Mouse (Mus musculus) embryonic facial prominence, embryonic 12.5 days (tissue): Measurements from ENCODE around the gene Jmjd8. TPM values are rescaled to one million over a fixed set of nuclear protein-coding genes. Genes with fewer than 3 reads are reported as not detected.
A peak's percentile ranks its signal among the peaks of the same experiment; 100 is the strongest.

Experiments used
- ATAC-seq: fragments of 200-750 bp; cut with Nextera tagmentation; 2 replicates; pipeline ENCODE4 v1.8.0; 2017; ENCODE audit not compliant: insufficient number of reproducible peaks, insufficient read depth, low FRiP score, low TSS enrichment
- H3K27ac ChIP-seq: fragments of 300-500 bp; sonication (generic); 2 replicates; pipeline ENCODE4 v1.5.1; 2016; ENCODE audit warnings: mild to moderate bottlenecking
- H3K27me3 ChIP-seq: fragments of 300-500 bp; sonication (generic); 2 replicates; pipeline ENCODE4 v1.6.1; 2016; ENCODE audit warnings: mild to moderate bottlenecking, moderate library complexity
- H3K36me3 ChIP-seq: fragments of 300-500 bp; sonication (generic); 2 replicates; pipeline ENCODE4 v1.6.1; 2016; ENCODE audit warnings: mild to moderate bottlenecking
- H3K4me1 ChIP-seq: fragments of 300-500 bp; sonication (generic); 2 replicates; pipeline ENCODE4 v1.6.1; 2016
- H3K4me2 ChIP-seq: fragments of 300-500 bp; sonication (generic); replicated peaks from 2 replicates; pipeline ENCODE4 v1.6.1; 2016; ENCODE audit warnings: mild to moderate bottlenecking, moderate library complexity
- H3K4me3 ChIP-seq: fragments of 300-500 bp; sonication (generic); 2 replicates; pipeline ENCODE4 v1.5.1; 2016; ENCODE audit warnings: mild to moderate bottlenecking
- H3K9ac ChIP-seq: fragments of 300-500 bp; sonication (generic); 2 replicates; pipeline ENCODE4 v1.6.1; 2016; ENCODE audit warnings: mild to moderate bottlenecking, moderate library complexity
- H3K9me3 ChIP-seq: fragments of 300-500 bp; sonication (generic); 2 replicates; pipeline ENCODE4 v1.6.1; 2016; ENCODE audit warnings: mild to moderate bottlenecking, moderate library complexity
- WGBS: fragments of 180-500 bp; shearing (Covaris S2); methylation state at CpG from one replicate; pipeline ENCODE4 v1.1.7; 2016; 5-methylcytosine and 5-hydroxymethylcytosine counted together
- polyA plus RNA-seq: library from polyadenylated mRNA; unstranded; fragments of >200 nt; fragmentation: Nextera tagmentation; extraction: Ambion mirVana; gene quantifications from 2 replicates; pipeline ENCODE4 v1.2.1, GENCODE M21; 2016

Jmjd8 gene
- polyA plus RNA-seq, 1 experiment from 2014 or later, result 57.0 TPM

GRCm38 (mm10) chr17:25843636-25844395, 15.1 kb downstream of the Jmjd8 start:
- Histone ChIP-seq H3K4me3 (peak overlapping the region; percentile 85), H3K36me3 (peaks cover 58% of the 10 kb centered on the region)
- 2% methylated on average over 38 of the region's 38 CpGs for WGBS

DNA sequence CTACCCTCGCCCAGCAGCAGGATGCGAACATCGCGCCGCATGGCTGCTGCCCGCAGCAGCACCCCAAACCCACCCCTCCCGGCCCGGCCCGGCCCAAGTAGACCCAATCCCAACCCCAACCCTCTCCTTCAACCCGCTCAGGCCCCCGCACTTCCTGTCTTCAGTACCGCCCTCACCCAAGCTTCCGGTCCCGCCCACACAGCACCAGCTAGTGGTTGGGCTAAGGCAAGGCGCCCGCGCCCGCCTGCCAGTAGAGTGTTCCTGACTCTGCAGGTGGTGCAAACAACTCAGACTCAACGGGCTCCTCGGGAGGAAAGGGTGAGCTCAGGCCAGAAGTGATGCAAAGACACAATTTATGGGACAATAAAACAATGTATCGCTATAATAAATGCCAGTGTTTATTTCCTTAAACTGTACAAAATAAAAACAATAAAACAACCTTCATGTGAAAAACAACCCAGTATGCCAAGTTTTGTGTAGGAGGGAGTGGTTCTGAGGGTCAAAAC, 15.8 kb downstream of the Jmjd8 start, which contains the start of gene Rhot2:
Rhot2 (minus strand) TSS at position 456 of the 506 bp plus-strand sequence.
- no peaks in the 10 kb centered on the region for H3K27me3 ChIP-seq
- peak; percentile 90 for ATAC-seq
- H3K9ac ChIP-seq, result peak within 1 kb of the TSS; percentile 91
- peak within 1 kb of the TSS; percentile 82 for H3K27ac ChIP-seq
- peak within 1 kb of the TSS; percentile 85 for H3K4me3 ChIP-seq
- peak within 1 kb of the TSS; percentile 91 for H3K4me2 ChIP-seq
- H3K4me1 ChIP-seq, result peaks cover 11% of the 10 kb centered on the region
- WGBS, result 1% methylated on average over 21 of the region's 21 CpGs
- H3K9me3 ChIP-seq, result no peaks in the 10 kb centered on the region
- H3K36me3 ChIP-seq, result peaks cover 56% of the 10 kb centered on the region

More at GRCm38 (mm10) chr17:25843636-25844395, 15.1 kb downstream of the Jmjd8 start:
- peaks cover 11% of the 10 kb centered on the region for H3K4me1 ChIP-seq
- H3K27me3 ChIP-seq, result no peaks in the 10 kb centered on the region
- peak overlapping the region; percentile 91 for H3K4me2 ChIP-seq
- no peaks in the 10 kb centered on the region for H3K9me3 ChIP-seq
- peak overlapping the region; percentile 82 for H3K27ac ChIP-seq
- H3K9ac ChIP-seq, result peak overlapping the region; percentile 91
- 0 out of 2 replicates have a peak, but pooled peaks have one; percentile 4 for ATAC-seq

DNA sequence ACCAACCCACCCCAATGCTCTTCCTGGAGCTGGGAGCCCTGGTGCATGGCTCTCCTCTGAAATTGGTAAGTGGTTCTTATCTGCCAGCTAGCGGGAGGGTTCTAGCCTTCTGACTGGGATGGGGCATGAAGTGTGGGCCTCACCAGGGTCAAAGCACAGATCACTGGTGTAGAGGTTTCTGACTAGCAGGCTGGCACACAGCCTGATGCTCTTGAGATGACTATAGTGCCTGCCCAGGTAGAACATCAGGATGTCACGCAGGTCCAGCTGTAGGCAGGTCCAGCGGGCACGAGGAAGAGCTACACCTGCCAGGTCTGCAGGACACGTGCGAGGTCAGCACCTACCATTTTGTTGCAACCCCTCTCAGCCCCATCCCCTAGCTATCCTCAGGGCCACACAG, 31.6 kb downstream of the Jmjd8 start:
- 88% methylated on average over 6 of the region's 6 CpGs for WGBS
- no peaks in the 10 kb centered on the region for H3K9me3 ChIP-seq
- H3K4me2 ChIP-seq, result peak overlapping the region; percentile 89
- peaks cover 8% of the 10 kb centered on the region for H3K36me3 ChIP-seq
- no peak overlapping the region for H3K27ac ChIP-seq
- no peaks in the 10 kb centered on the region for H3K27me3 ChIP-seq
- no peak for ATAC-seq
- H3K4me3 ChIP-seq, result peak overlapping the region; percentile 72; the same call in 1 of the 2 replicates
- peaks cover 17% of the 10 kb centered on the region for H3K4me1 ChIP-seq
- H3K9ac ChIP-seq, result peak overlapping the region; percentile 82; the same call in 1 of the 2 replicates

- no peaks in the 10 kb centered on the region for H3K36me3 ChIP-seq
- peak within 1 kb of the TSS; percentile 86 for H3K27ac ChIP-seq
- peak within 1 kb of the TSS; percentile 72 for H3K4me3 ChIP-seq
- H3K4me1 ChIP-seq, result peaks cover 17% of the 10 kb centered on the region
- H3K9me3 ChIP-seq, result no peaks in the 10 kb centered on the region
- H3K4me2 ChIP-seq, result peak within 1 kb of the TSS; percentile 89
- 3% methylated on average over 65 of the region's 65 CpGs for WGBS
- ATAC-seq, result peak; percentile 75
- peak within 1 kb of the TSS; percentile 82 for H3K9ac ChIP-seq
- H3K27me3 ChIP-seq, result no peaks in the 10 kb centered on the region
Observed at GRCm38 (mm10) chr17:25860832-25861703, 32.4 kb downstream of the Jmjd8 start, which contains the start of gene Wdr90. Gene Wdr90 (minus strand): TSS chr17:25861501.

DNA sequence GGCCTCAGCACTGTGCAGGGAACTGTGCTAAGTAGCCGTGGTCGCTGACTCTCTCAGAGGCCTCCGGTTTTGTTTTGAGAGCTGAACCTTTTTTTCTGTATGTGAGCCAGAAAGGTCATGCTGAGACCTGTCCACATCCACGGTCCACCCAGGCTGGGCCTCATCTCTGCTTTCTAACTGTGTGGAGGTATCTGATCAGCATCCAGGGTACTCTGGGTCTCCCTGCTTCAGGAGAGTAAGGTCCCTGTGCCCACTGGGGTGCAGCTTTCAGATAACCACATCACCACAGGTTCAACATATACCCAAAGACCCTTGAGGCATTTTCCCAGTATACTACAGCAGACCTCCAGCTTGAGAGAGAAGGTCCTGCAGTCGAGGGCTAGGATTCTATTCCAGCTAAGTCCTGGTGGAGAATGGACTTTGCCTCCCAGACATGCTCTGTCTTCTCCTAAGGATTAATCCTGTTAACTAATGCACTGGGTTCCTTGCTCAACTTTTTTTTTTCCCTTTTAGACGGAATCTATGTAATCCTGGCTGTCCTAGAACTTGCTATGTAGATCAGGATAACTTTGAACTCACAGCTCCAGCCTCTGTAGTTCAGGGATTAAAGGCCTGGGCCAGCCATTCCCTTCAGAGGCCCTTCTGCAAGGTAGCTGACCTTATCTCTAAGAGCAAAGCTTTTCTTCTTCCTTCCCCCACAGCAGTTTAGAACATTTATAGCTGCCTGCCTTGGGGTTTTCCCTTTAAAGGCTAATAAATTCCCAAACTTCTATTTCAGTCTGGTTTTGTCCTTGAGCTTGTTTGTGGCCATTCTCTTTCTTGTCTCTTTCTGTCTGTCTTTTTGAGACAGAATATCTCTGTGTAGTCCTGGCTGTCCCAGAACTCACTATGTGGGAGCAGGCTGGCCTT, 33.3 kb downstream of the Jmjd8 start:
- ATAC-seq, result no peak
- Histone ChIP-seq H3K27ac (peak overlapping the region; percentile 86), H3K4me2 (peak overlapping the region; percentile 89), H3K4me1 (peaks cover 17% of the 10 kb centered on the region), H3K27me3 (no peaks in the 10 kb centered on the region), H3K4me3 (peak overlapping the region; percentile 72), H3K9me3 (no peaks in the 10 kb centered on the region), H3K9ac (peak overlapping the region; percentile 82), H3K36me3 (no peaks in the 10 kb centered on the region)
- 14% methylated on average over 6 of the region's 6 CpGs for WGBS

GRCm38 (mm10) chr17:25863681-25864080, 35.0 kb downstream of the Jmjd8 start:
- no peaks in the 10 kb centered on the region for H3K36me3 ChIP-seq
- ATAC-seq, result no peak

GRCm38 (mm10) chr17:25864311-25864710, 35.6 kb downstream of the Jmjd8 start:
- Histone ChIP-seq H3K9ac (no peak overlapping the region), H3K4me2 (no peak overlapping the region), H3K27me3 (no peaks in the 10 kb centered on the region), H3K9me3 (no peaks in the 10 kb centered on the region), H3K36me3 (no peaks in the 10 kb centered on the region), H3K4me1 (peaks cover 31% of the 10 kb centered on the region), H3K4me3 (no peak overlapping the region), H3K27ac (no peak overlapping the region)
- WGBS, result 88% methylated on average over 14 of the region's 14 CpGs
- no peak for ATAC-seq

More at GRCm38 (mm10) chr17:25863681-25864080, 35.0 kb downstream of the Jmjd8 start:
- WGBS, result 90% methylated on average over 6 of the region's 6 CpGs
- H3K4me3 ChIP-seq, result no peak overlapping the region
- no peak overlapping the region for H3K27ac ChIP-seq
- H3K4me1 ChIP-seq, result peaks cover 27% of the 10 kb centered on the region
- H3K4me2 ChIP-seq, result no peak overlapping the region
- H3K9me3 ChIP-seq, result no peaks in the 10 kb centered on the region
- H3K9ac ChIP-seq, result no peak overlapping the region
- H3K27me3 ChIP-seq, result no peaks in the 10 kb centered on the region

- Histone ChIP-seq H3K4me3 (no peak overlapping the region), H3K9ac (no peak overlapping the region), H3K4me1 (peaks cover 28% of the 10 kb centered on the region), H3K27me3 (no peaks in the 10 kb centered on the region), H3K36me3 (no peaks in the 10 kb centered on the region), H3K9me3 (no peaks in the 10 kb centered on the region), H3K4me2 (no peak overlapping the region), H3K27ac (no peak overlapping the region)
- 90% methylated on average over 11 of the region's 11 CpGs for WGBS
- ATAC-seq, result no peak
Observed at GRCm38 (mm10) chr17:25865288-25865687, 36.6 kb downstream of the Jmjd8 start.

DNA sequence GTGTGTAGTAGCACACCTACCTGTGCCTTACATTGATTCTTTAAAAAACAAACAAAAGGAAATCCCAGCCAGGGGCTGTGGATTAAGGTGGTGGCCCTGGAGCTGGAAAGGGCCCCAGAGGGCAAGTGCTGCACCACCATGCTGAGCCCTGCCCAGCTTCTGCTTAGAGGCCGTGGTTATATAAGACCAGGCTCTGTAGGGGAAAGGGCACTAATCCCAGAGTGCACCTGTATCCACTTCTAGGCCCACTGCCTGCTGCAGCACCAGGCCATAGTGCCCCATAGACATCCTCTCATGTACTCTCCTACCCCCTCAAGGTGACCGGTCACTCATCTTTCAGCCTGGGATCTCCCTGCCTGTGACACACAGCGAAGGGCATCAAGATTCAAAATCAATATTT, 37.5 kb downstream of the Jmjd8 start:
- no peak overlapping the region for H3K9ac ChIP-seq
- H3K36me3 ChIP-seq, result no peaks in the 10 kb centered on the region
- H3K27ac ChIP-seq, result no peak overlapping the region
- H3K4me3 ChIP-seq, result no peak overlapping the region
- ATAC-seq, result no peak
- H3K4me2 ChIP-seq, result no peak overlapping the region
- no peaks in the 10 kb centered on the region for H3K9me3 ChIP-seq
- no peaks in the 10 kb centered on the region for H3K27me3 ChIP-seq
- WGBS, result 90% methylated on average over 3 of the region's 3 CpGs
- peaks cover 21% of the 10 kb centered on the region for H3K4me1 ChIP-seq

- ATAC-seq, result no peak
- no peaks in the 10 kb centered on the region for H3K36me3 ChIP-seq
- WGBS, result 13% methylated on average over 7 of the region's 7 CpGs
- no peaks in the 10 kb centered on the region for H3K27me3 ChIP-seq
- no peaks in the 10 kb centered on the region for H3K9me3 ChIP-seq
- H3K4me2 ChIP-seq, result peak overlapping the region; percentile 87
- H3K9ac ChIP-seq, result no peak overlapping the region
- H3K27ac ChIP-seq, result no peak overlapping the region
- H3K4me1 ChIP-seq, result peaks cover 14% of the 10 kb centered on the region
- H3K4me3 ChIP-seq, result peak overlapping the region; percentile 67
Observed at GRCm38 (mm10) chr17:25867509-25867835, 38.8 kb downstream of the Jmjd8 start.
